Mouse (Mus musculus) adrenal gland, postnatal 10 days (tissue): Measurements from ENCODE around the gene Kcnb1. TPM values are rescaled to one million over a fixed set of nuclear protein-coding genes. Genes with fewer than 3 reads are reported as not detected.
A peak's percentile ranks its signal among the peaks of the same experiment; 100 is the strongest.
"Not testable (repeated sequence)": the region's sequence is repeated elsewhere in the genome, so short reads cannot be mapped to it uniquely, and the experiment has no call there.

Source experiments
- DNase-seq: peaks from one replicate; pipeline ENCODE4 v3.0.0; 2021; ENCODE audit warnings: mixed read lengths
- total RNA-seq, 2 experiments: library from RNA; stranded (reverse); gene quantifications; 2 replicates each; pipeline ENCODE4 v1.2.3; 2021

Gene Kcnb1
- total RNA-seq, 2 experiments from 2014 or later, result 20.8 to 27.7 TPM

DNA sequence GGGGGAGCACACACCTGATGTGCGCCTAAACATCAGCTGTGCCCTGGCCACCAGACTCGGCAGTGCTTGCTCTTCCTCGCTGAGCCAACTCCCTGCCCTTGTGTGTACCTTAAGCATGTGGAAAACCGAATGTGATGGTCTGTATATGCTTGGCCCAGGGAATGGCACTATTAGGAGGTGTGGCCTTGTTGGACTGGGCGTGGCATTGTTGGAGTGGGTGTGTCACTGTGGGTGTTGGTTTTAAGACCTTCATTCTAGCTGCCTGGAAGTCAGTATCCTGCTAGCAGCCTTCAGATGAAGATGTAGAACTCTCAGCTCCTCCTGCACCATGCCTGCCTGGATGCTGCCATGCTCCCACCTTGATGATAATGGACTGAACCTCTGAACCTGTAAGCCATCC, 14.7 kb upstream of the Kcnb1 start:
- not testable (repeated sequence) for DNase-seq

GRCm38 (mm10) chr2:167203505-167204166, 13.7 kb upstream of the Kcnb1 start:
- no peak for DNase-seq

- peak; percentile 46 for DNase-seq
Observed at GRCm38 (mm10) chr2:167201463-167202291, 11.7 kb upstream of the Kcnb1 start.

DNA sequence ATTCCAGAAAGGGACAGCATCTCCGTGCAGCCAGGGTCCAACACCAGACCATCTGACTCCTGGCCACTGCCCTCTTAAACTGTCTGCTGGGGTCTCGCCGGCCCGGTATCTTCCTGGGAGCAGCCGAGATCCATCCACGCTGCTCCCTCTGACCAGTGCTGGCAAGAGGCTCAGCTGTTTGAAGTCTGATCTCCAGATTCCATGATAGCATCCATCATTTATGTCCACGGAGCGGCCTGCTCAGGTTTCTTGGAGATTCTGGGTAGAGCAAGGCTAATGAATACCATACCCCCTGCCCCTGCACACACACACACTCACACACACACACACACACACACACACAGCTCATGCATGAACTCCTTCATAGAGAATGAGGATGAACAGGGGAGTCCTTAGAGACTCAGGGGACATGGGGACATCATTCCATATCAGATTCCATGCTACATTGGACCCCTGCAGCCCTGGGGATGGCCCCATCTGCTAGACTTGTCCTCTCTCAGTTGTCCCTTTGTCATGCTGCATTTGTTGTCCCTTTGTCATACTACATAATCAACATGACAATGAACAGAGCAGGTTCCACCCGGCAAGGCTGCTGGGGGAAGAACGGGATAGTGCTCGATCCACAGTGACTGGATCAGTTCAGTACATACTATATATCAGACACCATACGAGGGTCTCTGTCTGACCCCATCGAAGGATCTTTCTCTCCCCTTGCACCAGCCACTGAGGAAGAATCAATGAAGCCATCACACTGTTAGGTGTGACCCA, 8.9 kb upstream of the Kcnb1 start:
- no peak for DNase-seq

GRCm38 (mm10) chr2:167193361-167193760, 3.4 kb upstream of the Kcnb1 start:
- DNase-seq, result no peak

- DNase-seq, result peak; percentile 52
Observed at GRCm38 (mm10) chr2:167189291-167190075, 472 bp downstream of the Kcnb1 start.

- DNase-seq, result peak; percentile 96
Observed at GRCm38 (mm10) chr2:167188315-167189207, 1.4 kb downstream of the Kcnb1 start.

DNA sequence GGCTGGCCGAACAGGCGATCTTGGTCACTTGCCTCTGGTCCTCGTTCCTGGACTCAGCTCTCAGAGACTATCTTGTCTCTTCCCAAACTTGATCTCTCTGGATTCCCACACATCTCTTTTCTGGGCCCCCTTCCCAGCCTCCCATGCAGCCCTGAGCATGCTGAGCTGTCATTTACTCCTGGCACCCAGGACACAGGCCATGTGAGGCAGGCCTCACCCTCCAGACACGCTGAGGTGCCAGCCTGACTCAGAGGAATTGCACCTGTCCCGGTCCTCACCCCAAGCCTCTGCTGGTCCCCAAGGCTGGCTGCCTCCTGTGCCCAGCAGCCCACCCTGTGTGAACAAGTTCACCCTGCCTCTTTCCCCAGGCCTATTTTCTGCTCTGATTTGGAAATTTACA, 2.8 kb downstream of the Kcnb1 start:
- DNase-seq, result no peak

DNA sequence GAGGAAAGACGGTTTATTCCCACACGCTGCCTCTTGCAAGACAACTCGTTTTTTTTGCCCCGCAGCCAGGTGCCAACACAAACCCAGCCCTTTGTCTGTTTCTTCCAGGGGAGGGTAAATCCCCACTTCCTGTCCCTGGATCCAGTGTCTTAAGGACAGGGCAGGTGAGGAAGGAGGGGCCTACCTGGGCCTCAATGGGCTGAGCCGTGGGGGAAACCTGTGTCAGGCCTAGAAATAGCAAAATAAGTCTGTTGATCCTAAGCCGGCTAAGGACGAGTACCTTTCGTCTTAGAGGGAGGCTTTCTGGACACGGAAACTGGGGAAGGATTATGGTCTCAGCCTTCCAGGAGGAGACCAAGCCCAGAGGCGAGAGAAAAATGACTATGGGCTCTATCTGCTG, 3.4 kb downstream of the Kcnb1 start:
- no peak for DNase-seq

DNA sequence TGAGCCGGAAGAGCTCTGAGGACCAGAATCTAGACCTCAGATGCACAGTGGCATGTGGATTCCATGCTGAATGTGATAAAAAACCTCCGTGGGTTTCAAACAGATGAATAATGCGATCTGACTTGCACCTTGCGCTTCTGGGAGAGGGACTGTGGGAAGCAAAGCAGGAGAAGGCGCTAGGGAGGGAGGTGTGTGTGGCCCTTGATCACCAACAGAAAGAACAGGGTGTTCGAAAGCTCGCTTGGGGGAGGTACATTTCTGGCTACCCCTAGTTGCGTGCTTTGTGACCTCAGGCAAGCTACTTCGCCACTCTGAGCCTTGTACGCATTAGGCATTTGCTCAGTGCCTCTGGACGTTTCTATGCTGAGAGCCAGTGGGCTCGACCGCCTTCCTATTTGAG, 4.0 kb downstream of the Kcnb1 start:
- DNase-seq, result no peak

GRCm38 (mm10) chr2:167185432-167185831, 4.5 kb downstream of the Kcnb1 start:
- DNase-seq, result no peak

DNA sequence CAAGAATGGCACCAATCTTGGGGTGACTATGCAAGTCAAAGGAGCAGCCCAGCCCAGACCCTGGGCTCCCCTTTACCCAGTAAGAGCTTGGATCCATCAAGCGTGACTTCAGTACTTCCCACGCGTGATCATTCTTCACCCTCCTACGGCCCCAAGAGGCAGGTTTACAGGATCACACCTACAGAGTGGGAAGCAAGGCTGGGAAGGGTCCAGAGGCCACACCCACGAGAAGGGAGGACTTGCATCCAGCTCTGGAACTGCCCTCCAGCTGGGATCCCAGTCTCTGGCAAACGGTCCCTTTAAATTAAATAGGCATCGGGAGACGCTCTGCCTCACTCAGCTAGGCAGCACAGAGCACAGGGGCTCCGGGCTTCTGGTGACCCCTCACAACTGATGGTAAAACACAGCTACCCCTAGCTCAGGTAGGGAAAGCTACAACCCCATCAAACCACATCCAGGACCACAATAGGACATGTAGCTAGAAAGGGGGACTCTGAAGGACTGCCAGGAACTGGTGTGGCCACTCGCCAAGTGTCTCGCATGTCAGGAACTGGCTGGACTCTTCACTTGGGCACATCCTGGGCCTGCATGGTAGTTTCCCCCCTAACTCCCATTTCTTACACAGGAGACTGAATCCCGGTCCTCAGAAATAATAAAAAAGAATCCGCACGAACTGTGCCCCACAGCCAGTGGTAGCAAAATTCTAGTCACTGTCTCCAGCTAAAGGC, 8.1 kb downstream of the Kcnb1 start:
- no peak for DNase-seq

DNA sequence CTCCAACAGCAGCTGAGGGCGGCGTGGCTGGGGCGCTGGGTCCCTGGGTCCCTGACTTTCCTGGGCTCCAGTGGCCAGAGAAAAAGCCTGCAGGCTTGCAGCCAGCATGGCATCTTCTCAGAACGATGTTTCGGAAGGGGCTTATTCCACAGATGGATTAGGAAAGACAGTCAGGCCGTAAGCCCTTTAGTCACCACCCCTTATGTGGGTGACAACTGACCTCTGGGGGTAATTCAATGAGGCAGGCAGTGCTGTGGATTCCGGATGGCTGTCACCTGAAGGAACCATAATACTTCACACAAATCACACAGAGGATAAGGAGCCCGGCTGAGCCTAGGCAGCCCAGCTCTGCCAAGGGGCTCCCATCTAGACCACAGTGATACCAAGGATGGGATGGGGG, 8.9 kb downstream of the Kcnb1 start:
- DNase-seq, result no peak

DNA sequence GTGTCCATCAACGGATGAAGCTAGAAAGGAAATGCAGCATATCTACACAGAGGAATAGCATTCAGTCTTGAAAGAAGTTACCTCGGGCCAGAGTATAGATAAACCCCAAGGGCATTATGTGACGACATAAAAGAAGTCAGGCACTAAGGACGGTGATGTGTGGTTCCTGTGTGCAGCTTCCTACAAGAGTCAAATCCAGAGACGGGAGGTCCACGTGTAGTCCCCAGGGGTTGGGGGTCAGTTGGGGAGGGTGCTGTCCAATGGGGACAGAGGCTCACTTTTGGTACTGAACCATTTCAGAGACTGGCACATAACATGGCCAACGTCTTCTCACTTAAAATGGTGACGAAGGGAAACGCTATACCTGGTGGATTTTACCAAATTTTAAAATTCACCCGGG, 10.7 kb downstream of the Kcnb1 start:
- no peak for DNase-seq

DNA sequence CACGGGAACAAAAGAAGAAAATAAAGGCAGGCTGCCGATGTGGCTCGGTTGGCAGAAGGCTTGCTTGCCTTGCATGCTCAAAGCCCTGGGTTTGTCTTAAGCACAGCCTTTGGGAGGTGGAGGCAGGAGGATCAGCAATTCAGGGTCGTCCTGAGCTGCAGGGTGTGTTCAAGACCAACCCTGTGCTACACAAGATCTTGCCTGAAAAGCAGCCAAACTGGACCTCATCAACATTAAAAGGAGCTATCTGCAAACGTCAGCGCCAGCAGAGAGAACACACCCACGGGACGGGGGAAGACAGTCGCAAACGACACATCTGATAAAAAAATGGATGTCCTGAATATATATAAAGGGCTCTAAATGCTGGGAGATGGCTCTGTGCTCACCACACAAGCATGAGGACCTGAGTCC, 12.7 kb downstream of the Kcnb1 start:
- no peak for DNase-seq

- no peak for DNase-seq
Observed at GRCm38 (mm10) chr2:167175284-167175683, 14.7 kb downstream of the Kcnb1 start.

DNA sequence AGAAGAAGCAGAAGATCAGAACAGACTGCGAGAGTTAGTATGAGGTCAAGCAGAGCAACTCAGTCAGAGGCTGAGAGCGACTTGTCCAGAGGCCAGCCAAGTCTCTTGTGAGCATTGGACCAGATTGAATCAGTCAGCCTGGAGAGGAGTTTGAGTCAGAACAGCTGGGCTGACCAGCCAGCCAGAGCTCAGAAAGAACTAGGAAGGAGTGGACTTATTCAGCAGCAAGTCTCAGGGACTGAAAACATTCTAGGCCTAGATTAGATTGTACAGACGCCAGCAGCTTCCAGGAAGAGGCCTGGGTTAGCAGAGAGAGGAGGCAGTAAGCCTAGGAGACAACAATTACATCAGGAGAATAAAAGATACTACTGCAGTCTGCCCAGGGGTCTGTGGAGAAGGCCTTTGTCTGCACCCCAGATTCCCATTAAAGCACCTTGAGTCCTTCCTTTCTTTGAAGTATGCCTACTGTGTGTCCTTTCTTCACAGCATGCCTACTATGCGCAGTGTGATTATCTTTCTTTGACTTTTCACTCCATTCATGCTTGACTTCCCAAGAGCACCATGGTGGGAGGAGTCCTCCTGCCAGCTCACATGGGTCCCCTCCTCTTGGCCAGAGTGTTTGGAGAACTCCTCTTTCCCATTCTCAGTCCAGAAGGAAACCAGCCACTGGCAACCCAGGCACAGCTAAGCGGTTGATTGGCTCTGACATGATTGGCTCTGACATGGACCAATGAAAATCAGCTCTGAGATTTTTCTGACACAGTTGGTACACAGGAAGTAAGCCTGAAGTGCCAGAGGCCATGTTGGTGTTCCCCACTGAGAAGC, 16.7 kb downstream of the Kcnb1 start:
- peak; percentile 32 for DNase-seq

GRCm38 (mm10) chr2:167167515-167168212, 22.3 kb downstream of the Kcnb1 start:
- DNase-seq, result peak; percentile 23

DNA sequence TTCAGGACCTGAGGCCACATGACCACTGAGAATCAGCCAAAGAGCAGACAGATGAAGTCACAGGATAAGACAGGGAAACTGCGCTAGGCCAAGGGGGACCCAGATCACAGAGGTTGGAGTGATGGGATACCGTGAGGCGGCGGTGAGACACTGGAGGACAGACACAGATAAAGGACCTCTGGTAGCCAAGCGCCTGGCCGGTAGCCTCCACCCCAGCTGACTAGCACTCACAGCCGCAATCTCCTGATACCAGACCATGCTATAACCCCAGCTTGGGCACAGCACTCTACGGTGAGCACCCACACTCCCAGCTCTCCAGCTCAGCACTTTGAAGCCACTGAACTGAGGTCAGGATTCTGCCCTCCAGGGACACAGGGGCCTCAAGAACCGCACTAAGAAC, 26.4 kb downstream of the Kcnb1 start:
- no peak for DNase-seq
